Mouse (Mus musculus) hematopoietic stem cell, adult 5-6 weeks (primary cell): ENCODE results near the gene Cdkn2b. TPM values are rescaled to one million over a fixed set of nuclear protein-coding genes. Genes with fewer than 3 reads are reported as not detected.

ENCODE experiments used
- ATAC-seq, 2 experiments: fragments of 125-278 bp in 1 of 2; replicated peaks in 1 of 2; 2 replicates each; pipeline ENCODE4 v1.8.0; 2016 to 2017; ENCODE audit warnings: inconsistent platforms in 2 of 2, mild to moderate bottlenecking in 2 of 2, moderate number of reproducible peaks in 2 of 2, low read depth in 1 of 2, moderate TSS enrichment in 1 of 2; ENCODE audit not compliant: low FRiP score in 2 of 2, poor library complexity in 2 of 2, severe bottlenecking in 2 of 2, insufficient read depth in 1 of 2, low TSS enrichment in 1 of 2
- total RNA-seq: library from RNA; stranded (forward); fragments of 172-1452, 232-1000 nt; gene quantifications from 2 replicates; pipeline ENCODE4 v1.2.3, GENCODE M21; 2017

Cdkn2b gene
- total RNA-seq, 1 experiment from 2014 or later, result not detected

DNA sequence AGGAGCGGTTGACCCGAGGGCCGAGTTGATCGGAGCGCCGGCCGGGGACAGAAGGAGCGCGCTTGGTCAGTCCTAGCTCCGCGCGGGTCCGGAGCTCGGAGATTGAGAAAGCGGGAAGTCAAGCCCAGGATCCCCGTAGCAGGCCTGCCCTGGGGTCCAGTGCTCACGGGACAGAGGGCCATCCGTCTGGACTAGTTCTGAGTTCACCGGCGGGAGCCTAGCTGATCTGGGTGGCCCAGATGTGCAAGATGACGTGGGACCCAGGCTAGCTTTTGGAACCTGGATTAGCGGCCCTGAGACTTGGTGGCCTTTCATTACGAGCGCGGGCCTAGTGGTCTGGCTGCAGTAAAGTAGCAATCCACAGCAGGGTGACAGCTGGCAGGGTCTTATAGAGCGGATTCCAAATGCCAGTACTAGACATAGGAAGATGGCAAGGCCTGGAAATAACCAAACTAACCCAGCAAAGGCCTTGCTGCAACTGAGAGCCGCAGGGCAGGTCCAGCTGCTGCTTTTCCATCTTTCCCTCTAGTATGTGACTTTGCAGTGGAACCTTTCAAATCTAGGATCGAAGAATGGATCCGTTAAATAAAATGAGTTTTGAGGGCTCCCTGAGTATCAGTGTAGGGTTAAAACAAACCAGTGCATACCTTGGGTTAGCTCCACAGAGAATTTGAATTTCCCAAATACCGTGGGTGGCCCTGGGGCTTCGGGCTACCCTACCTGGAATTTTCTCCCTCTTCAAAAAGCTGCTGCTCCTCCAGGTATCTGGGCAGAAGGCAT lies 15.2 kb downstream of the Cdkn2b start:
- ATAC-seq, result peak; percentile 16 to 20; a peak in 1 of 4 replicates

DNA sequence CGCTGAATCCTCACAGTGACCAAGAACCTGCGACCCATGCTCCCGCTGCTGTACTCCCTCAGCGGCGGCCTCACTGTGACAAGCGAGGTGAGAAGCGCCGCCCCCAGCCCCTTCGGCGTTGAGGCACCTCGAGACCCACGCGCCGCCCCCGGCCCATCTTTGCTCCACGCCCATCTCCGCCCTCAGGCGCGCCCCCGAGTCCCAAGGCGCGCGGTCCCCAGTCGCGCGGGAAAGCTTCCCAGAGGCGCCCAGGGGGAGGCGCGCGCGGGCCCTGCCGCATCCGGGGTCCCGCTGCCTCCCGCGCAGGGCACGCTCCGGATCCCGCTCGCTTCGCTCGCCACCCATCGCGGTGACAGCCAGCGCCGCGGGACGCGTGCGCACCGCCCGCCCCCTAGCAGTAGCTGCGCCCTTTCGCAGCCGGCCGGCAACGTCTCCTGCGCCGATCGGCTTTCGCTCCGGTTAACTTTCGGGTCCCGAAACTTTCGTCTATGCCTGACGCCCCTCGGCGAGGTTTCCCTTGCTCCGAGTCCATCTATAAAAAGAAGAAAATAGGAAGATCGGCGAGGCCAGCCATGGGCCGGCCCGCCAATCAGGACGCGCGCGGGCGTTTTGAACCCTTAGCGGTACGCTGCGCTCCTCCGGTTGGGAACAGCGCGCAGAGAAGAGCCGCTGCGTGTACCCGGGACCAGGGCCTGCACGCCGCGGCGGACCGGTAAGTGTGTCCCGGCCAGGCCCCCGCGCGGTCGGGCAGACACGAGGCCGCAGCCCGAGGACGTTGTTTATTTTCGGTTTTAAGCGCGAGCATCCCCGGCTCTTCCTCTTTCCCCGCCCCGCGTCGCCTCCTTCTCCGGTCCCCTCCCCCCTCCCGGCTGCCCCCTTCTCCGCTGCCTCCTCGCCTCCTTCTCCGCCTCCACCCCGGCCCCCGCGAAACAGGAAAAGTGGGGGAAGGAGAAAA lies 16.1 kb downstream of the Cdkn2b start, which contains the start of gene Cdkn2a:
Gene Cdkn2a, minus strand, starts transcription at position 168 of the 955 bp plus-strand sequence.
- peak; percentile 25 to 70 for ATAC-seq

DNA sequence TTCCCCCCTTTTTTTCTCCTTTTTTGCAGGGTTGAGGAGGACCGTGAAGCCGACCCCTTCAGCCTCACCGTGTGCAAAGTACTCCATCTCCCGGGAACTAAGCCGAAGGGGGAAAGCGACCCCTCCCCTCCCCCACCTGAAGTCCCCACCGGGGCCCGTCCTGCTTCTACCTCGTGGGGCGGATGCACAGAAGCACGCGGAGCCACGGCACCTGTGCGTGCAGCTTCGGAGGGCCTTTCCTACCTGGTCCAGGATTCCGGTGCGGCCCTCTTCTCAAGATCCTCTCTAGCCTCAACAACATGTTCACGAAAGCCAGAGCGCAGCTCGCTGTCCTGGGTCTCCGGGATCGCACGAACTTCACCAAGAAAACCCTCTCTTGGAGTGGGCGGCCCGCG lies 16.8 kb downstream of the Cdkn2b start:
- no peak for ATAC-seq

DNA sequence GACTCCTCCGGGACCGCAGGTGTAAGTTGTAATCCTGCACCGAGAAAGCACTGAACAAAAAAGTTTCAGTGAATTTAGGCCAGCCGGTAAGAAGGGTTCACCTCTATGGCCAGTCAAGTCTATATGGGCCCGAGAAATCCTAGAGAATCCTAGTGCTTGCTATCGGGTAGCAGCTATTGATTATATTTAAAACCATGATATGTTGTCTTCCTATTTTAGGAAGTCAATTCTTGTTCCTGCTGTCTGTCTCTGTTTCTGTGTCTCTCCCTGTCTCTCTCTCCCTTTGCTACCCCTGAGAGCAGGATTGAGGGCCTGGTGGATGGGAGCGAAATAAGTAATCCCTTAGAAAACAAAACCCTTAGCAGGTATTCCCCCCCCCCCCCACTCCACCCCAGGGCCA lies 17.3 kb downstream of the Cdkn2b start:
- no peak for ATAC-seq

DNA sequence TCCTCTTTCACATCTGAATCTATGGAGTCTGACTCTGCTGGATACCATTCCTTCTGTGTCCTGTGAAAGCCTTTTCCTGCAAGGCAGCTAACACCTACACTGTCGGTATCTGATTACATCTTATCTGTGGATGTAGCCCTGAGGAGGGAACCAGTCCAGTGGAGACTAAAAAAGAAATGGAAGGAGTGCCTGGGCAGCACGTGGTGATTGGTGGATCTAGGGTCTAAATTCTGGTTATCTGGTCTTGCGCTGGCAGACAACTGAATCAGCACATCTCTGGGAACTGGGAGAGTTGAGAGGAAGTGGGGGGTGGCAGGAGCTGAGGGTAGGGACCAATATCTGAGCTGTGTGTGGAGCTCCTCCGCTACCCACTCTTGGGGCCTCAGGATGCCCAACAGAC lies 21.8 kb downstream of the Cdkn2b start:
- no peak for ATAC-seq

DNA sequence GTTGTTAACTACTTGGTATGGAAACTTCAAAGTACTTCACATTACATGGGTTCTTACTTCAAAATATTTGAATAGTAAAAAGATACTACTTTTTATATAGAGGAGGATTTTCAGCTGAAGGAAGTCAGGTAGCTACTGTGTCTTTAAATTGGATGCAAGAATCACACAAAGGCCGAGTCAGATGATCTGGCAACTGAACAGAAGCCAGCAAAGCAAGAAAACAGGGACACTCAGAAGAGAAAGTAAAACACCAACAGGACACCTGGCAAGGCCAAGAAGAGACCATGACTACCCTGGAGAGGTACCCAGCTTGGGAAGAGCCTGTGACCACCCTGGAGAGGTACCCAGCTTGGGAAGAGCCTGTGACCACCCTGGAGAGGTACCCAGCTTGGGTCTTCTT lies 24.3 kb downstream of the Cdkn2b start:
- ATAC-seq, result no peak

DNA sequence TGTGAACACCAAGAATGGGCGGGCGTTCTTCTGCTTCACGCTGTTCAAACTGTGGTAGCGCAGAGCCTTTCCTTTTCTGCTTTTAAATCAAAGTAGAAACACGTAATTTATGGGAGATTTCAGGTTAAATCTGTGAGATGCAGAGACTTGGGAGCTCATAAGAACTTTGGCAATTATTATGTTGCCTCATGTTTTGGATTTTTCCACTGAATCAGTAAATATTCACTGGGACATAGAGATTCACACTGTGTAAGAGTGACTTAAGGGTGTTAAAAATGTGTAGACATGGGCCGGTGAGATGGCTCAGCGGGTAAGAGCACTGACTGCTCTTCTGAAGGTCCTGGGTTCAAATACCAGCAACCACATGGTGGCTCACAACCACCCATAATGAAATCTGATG lies 25.2 kb downstream of the Cdkn2b start:
- ATAC-seq, result no peak

DNA sequence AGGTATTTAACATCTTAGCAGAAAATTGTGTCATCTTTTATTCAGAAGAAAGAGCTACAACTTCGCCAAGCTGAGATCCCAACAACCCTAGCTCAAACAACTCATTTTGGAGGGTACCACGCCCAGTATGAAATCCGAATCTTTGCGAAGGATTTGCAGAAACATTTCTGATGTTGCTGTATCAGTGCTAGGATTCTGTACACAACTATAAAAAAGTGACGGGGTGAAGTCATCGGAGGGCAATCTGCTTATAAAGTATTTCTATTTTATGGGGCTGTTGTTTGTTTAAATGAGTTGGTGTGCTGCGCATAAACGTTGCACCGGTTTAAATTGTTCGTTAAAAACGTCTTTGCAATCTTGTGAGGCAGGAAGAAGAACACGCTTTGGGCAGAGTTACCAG lies 28.2 kb downstream of the Cdkn2b start:
- no peak for ATAC-seq

DNA sequence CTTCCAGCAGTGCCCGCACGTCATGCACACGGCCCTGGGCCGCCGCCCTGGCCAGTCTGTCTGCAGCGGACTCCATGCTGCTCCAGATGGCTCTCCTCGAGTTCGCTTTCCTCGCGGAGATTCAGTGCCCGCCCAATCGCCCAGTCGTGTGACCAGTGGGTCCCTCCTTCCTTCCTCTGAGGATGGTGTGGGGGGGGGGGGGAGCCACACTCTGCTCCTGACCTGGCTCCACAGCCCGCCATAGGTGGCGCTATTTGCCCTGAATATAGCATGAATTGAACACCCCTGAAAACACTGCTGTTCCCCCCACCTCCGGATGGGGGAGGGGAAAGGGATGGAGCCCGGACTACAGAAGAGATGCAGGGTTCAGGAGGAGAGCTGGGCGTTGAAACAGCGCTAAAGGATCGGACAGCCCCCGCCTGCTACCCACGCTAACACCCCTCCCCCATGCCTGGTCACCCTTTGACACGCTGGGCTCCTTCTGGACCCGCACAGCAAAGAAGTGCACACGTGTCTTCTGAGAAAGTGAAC lies 28.7 kb downstream of the Cdkn2b start:
- peak in 1 of 2 experiments; percentile 34; a peak in 2 of 4 replicates for ATAC-seq

DNA sequence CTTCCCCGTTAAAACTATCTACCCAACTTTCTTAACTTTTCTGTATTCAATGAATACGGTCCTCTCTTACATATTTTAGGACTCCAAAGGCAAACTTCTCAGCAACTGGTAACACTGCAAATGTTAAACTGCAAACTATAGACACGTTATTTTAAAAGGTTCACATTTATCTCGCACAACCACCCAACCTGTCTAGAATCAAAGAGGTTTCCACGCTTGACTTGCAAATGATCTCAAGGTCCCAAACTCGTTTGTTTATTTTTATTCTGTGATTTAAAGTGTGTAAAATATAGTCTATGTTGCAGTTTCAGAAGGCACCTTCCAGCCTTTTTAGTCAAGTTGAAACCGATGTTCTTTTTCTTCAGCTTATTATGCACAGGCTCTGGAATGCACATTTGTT lies 29.6 kb downstream of the Cdkn2b start:
- no peak for ATAC-seq

DNA sequence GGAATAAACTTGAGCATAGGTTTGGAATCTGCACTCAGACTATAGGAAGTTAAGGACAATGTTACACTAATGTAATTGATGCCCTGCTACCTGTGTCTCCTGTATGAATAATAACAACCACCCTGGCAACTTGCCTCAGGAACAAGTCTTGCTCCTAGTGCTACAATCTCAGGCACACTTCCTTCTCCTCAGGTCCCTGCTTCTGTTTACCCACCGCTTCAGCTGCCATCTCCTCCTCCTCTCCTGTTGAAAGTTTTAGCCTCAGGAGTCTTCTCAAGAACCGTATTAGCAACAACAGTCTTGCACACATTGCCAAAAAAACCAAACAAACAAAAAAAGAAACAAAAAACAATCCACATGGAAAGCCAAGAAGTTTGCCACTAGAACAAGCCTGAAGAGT lies 31.2 kb downstream of the Cdkn2b start:
- no peak for ATAC-seq

DNA sequence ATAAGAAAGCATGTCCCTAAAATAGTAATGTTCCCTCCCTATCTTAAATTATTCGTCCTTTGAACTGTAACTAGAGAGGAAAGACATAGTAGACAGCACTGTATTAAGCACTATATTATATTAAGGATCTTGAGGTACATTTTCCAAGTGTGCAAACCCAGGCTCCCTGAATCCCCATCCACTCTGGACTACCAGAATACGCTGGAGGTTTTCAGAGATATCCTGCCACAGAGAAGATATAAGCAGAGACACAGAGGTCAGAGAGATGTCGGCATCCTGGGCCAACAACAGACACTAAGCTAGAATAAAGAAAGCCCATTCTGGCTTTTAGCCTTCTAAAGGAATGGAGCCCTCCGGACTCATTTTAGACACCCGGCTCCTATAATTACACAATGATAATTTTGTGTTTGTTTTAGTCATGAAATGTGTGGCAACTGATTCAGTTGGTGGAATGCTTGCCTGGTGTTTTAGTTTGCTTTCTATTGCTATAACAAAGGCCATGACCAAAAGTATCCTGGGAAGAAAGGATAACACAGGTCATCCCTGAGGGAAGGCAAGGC lies 33.4 kb downstream of the Cdkn2b start:
- ATAC-seq, result no peak

DNA sequence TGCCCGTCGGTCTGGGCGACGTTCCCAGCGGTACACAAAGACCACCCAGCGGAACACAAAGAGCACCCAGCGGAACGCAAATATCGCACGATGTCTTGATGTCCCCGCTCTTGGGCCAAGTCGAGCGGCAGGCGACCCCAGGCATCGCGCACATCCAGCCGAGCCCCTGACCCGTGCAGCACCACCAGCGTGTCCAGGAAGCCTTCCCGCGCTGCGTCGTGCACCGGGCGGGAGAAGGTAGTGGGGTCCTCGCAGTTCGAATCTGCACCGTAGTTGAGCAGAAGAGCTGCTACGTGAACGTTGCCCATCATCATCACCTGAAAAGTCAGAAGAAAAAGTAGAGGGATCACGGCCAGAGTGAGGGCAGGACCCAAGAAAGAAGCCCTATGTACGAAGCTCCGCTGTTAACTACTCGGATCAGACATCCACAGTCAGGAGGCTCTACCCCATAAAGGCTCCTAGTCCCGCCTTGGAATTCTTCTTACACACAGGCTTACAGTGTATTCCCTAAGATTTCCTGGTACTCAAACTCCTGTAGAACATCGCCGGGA lies 34.1 kb downstream of the Cdkn2b start:
- no peak for ATAC-seq

DNA sequence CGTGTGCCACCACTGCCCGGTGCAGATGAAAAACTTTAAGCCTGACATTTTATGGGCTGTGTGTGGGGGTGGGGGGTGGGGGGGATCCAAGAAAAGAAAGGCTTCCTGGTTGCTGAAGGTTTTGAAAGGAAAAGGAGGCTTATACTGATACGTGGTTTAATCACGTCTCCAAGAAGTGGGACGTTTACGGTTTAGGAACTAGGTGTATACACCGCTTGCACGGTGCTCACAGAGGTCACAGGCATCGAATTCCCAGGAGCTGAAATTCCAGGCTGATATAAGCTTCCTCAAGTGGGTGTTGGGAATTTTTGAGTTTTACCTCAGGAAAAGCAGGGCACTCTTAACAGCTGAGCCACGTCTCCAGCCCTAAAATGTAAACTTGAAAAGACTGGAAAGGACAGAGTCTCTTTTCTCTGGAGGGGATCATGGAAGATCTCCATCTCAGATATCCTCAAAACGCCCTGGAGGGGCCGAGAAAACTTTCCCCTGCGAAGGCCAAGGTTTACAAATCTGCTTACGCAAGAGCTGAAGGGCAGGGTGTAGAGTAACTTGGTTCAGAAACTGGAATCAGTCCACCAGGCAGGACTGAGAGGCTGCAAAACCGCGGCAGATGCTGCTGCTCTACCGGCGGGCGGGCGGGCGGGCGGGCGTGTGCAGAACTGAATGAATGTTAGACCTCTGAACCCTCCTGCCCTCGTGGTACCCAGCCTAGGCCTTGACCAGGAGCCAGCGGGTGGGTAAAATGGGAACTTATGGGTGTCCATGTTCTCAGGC lies 34.8 kb downstream of the Cdkn2b start:
- ATAC-seq, result peak; percentile 22 to 26; a peak in 1 of 4 replicates

DNA sequence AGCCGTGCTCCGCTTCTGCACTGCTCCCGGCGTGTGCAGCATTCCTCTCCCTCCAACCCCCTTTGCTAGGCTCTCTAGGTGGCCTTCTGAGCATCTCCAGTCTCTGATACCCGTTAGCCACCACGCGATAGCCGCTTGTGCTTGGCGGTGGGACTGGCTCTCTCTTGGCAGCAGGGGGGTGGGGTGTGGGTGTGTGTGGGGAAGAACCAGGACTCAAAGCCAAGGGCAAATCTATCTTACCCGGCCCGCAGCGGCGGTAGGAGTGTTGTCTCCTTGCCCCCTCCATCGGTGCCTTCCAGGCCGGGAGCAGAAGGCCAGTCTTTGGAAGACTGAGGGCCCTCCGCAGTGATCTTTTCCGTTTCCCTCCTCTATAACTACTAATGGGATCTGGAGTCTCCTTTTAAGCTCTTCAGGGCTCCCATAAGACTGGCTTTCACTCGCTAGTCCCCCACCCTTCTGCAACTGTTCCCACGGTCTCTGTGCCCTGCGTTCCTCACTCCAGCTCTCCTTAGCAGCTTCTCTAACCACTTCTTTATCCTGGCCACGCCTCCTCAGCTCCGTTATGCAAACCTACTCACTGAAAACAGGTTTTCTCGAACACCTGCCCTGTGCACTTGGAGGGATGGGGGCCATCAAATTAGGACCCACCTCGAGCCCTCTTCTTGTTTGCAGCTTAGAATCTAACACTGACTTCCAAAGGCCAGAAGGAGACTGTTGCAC lies 35.9 kb downstream of the Cdkn2b start:
- ATAC-seq, result no peak; a peak in 1 of 4 replicates

DNA sequence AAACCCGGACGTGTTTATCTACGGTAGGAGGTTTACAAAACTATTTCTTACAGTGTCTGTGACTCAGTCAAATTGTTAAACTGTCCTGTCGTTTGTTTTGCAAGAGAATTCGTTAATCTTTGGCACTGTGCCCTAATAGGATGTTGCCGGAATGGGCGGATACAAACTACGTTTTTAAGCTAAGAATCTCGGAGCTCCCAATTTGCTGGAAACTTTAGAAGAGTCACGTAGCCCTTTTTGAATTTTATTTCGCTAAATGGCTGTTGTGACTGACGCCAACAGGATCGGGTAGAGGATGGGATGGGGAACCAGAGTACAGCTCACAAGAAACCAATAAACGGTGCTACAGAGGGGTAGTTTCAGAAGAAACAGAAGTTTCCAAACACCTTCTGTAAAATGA lies 36.8 kb downstream of the Cdkn2b start:
- ATAC-seq, result no peak
